Mouse (Mus musculus) Patski (cell line): ENCODE measurements at regions not wholly inside any gene's neighbourhood (a gene's known extent, or its start where the extent isn't known, plus 50 kb on each side); places are given as distances from the start of the nearest gene placed in this dataset.
A peak's percentile ranks its signal among the peaks of the same experiment; 100 is the strongest.

Source experiments
- ATAC-seq: fragments of 100-300 bp; one replicate; pipeline ENCODE4 v1.8.0; 2021
- CTCF ChIA-PET: fragments of 350-600 bp; sonication (Branson Sonifier 250); formaldehyde crosslinking; loops from one replicate; lab custom pipeline; 2022; ENCODE audit warnings: inconsistent platforms; lab: Charles Lee
- POLR2A ChIA-PET: fragments of 350-600 bp; sonication (Branson Sonifier 250); formaldehyde crosslinking; loops from one replicate; lab custom pipeline; 2022; ENCODE audit warnings: antibody characterized with exemption, inconsistent platforms; lab: Charles Lee
- DNase-seq: peaks from one replicate; pipeline ENCODE4 v3.0.0-alpha.2; 2011; ENCODE audit warnings: low read depth, low spot score
- H3K27me3 ChIP-seq: fragments of 371-371 bp; one replicate; pipeline ENCODE4 v1.5.1; 2021
- CTCF ChIP-seq: fragments of 100-300 bp; IDR thresholded peaks from one replicate; pipeline ENCODE4 v1.5.1; 2021
- in situ Hi-C: fragments of 300-500 bp; cut with MboI; formaldehyde crosslinking; loops from 3 replicates; pipeline ENCODE4 v1.11.1; 2018; ENCODE audit warnings: low pct_unique_long_range_greater_than_20kb, mixed read lengths

- ATAC-seq (no peak), DNase-seq (no peak)
- CTCF ChIA-PET: no interaction called here
- no peak for TF ChIP-seq CTCF
- POLR2A ChIA-PET: no interaction called here
- in situ Hi-C loops: no loop called here
- H3K27me3 ChIP-seq: peaks cover 9% of the 10 kb centered on the region
Observed at GRCm38 (mm10) chr8:77815648-77815971, 91.3 kb upstream of the Ednra start.

GRCm38 (mm10) chr8:77816217-77816616, 92.0 kb upstream of the Ednra start:
- DNase-seq (no peak), ATAC-seq (no peak)
- peaks cover 9% of the 10 kb centered on the region for H3K27me3 ChIP-seq
- TF ChIP-seq CTCF: no peak
- POLR2A ChIA-PET: no interaction called here
- in situ Hi-C loops: no loop called here
- CTCF ChIA-PET: no interaction called here

GRCm38 (mm10) chr8:77825786-77826185, 101.5 kb upstream of the Ednra start:
- DNase-seq (no peak), ATAC-seq (no peak)
- ChIA-PET POLR2A (no interaction called here), CTCF (interaction anchor here (1.0 kb wide), 1 partner anchor 17 kb away, joined by 3 read pairs; no protein-coding TSS in a partner anchor)
- TF ChIP-seq CTCF: no peak
- peaks cover 5% of the 10 kb centered on the region for H3K27me3 ChIP-seq
- in situ Hi-C loops: no loop called here

GRCm38 (mm10) chr8:77826255-77826654, 102.0 kb upstream of the Ednra start:
- peaks cover 5% of the 10 kb centered on the region for H3K27me3 ChIP-seq
- ATAC-seq: peak; percentile 35
- CTCF ChIA-PET: interaction anchor here (1.0 kb wide), 1 partner anchor 16 kb away, joined by 3 read pairs; no protein-coding TSS in a partner anchor
- in situ Hi-C loops: no loop called here
- TF ChIP-seq CTCF: no peak
- POLR2A ChIA-PET: no interaction called here
- peak; percentile 22 for DNase-seq

GRCm38 (mm10) chr8:77828079-77828478, 103.8 kb upstream of the Ednra start:
- in situ Hi-C loops: no loop called here
- ChIA-PET POLR2A (no interaction called here), CTCF (interaction anchor here (0.9 kb wide), 1 partner anchor 8 kb away, joined by 3 read pairs; no protein-coding TSS in a partner anchor)
- no peaks in the 10 kb centered on the region for H3K27me3 ChIP-seq
- ATAC-seq (no peak), DNase-seq (no peak)
- TF ChIP-seq CTCF: no peak

- ATAC-seq: no peak
- POLR2A ChIA-PET: no interaction called here
- no peak for DNase-seq
- in situ Hi-C loops: no loop called here
- CTCF ChIA-PET: no interaction called here
- TF ChIP-seq CTCF: no peak
- H3K27me3 ChIP-seq: no peaks in the 10 kb centered on the region
Observed at GRCm38 (mm10) chr8:77829126-77829748, 105.0 kb upstream of the Ednra start.

- ChIA-PET POLR2A (no interaction called here), CTCF (no interaction called here)
- no peak for TF ChIP-seq CTCF
- in situ Hi-C loops: no loop called here
- DNase-seq (no peak), ATAC-seq (no peak)
- no peaks in the 10 kb centered on the region for H3K27me3 ChIP-seq
Observed at GRCm38 (mm10) chr8:77829764-77830163, 105.5 kb upstream of the Ednra start.

GRCm38 (mm10) chr8:77834283-77834682, 110.0 kb upstream of the Ednra start:
- ChIA-PET POLR2A (no interaction called here), CTCF (interaction anchor here (0.9 kb wide), 1 partner anchor 11 kb away, joined by 3 read pairs; no protein-coding TSS in a partner anchor)
- DNase-seq (no peak), ATAC-seq (no peak)
- TF ChIP-seq CTCF: no peak
- in situ Hi-C loops: no loop called here
- peaks cover 2% of the 10 kb centered on the region for H3K27me3 ChIP-seq

GRCm38 (mm10) chr8:77836902-77837489, 112.7 kb upstream of the Ednra start:
- in situ Hi-C loops: no loop called here
- ATAC-seq: no peak
- peaks cover 2% of the 10 kb centered on the region for H3K27me3 ChIP-seq
- ChIA-PET CTCF (interaction anchor here (1.0 kb wide), 1 partner anchor 9 kb away, joined by 3 read pairs; no protein-coding TSS in a partner anchor), POLR2A (no interaction called here)
- no peak for TF ChIP-seq CTCF
- DNase-seq: no peak

- ChIA-PET POLR2A (no interaction called here), CTCF (interaction anchor here (1.0 to 1.2 kb wide), 3 partner anchors 17 to 40 kb away, joined by 3 read pairs; no protein-coding TSS in a partner anchor)
- in situ Hi-C loops: no loop called here
- ATAC-seq (no peak), DNase-seq (no peak)
- peaks cover 17% of the 10 kb centered on the region for H3K27me3 ChIP-seq
- TF ChIP-seq CTCF: no peak
Observed at GRCm38 (mm10) chr8:77842392-77843139, 118.3 kb upstream of the Ednra start.

GRCm38 (mm10) chr8:77843229-77843628, 119.0 kb upstream of the Ednra start:
- ChIA-PET POLR2A (no interaction called here), CTCF (interaction anchor here (1.1 to 1.2 kb wide), 2 partner anchors 17 to 23 kb away, joined by 3 read pairs; no protein-coding TSS in a partner anchor)
- DNase-seq: no peak
- in situ Hi-C loops: no loop called here
- ATAC-seq: no peak
- H3K27me3 ChIP-seq: peaks cover 18% of the 10 kb centered on the region
- no peak for TF ChIP-seq CTCF
